Mouse (Mus musculus): ENCODE measurements around the gene Gm21985. TPM values are rescaled to one million over a fixed set of nuclear protein-coding genes. Genes with fewer than 3 reads are reported as not detected.
"Not testable (repeated sequence)": the region's sequence is repeated elsewhere in the genome, so short reads cannot be mapped to it uniquely, and the experiment has no call there.

Gene Gm21985
- total RNA-seq, 2 experiments from 2014 or later = 0.71 to 0.84 TPM

GRCm38 (mm10) chr2:112373141-112373540 lies 107.0 kb downstream of the Gm21985 start:
- intact Hi-C loops (cut with DNase I; ENCODE audit: low total_unique reads) = no loop called here
- no peak for DNase-seq

- no peak for DNase-seq
- intact Hi-C loops (cut with DNase I; ENCODE audit: low total_unique reads) = loop anchor here (5.0 kb wide), 1 partner anchor 108 kb away; the partner anchor contains the start of gene Chrm5
These were observed 108.5 kb downstream of the Gm21985 start for GRCm38 (mm10) chr2:112374610-112375009.

GRCm38 (mm10) chr2:112378973-112379898 lies 113.1 kb downstream of the Gm21985 start, which contains the start of gene Katnbl1:
Katnbl1 (plus strand) TSS chr2:112379211.
- peak; percentile 95 for DNase-seq
- intact Hi-C loops (cut with DNase I; ENCODE audit: low total_unique reads) = loop anchor here (5.0 kb wide), 1 partner anchor 103 kb away; the partner anchor contains the start of gene Chrm5

- DNase-seq = no peak
- intact Hi-C loops (cut with DNase I; ENCODE audit: low total_unique reads) = no loop called here
These were observed 114.0 kb downstream of the Gm21985 start for GRCm38 (mm10) chr2:112380131-112380530.

GRCm38 (mm10) chr2:112381219-112381618 lies 115.1 kb downstream of the Gm21985 start:
- no peak for DNase-seq
- intact Hi-C loops (cut with DNase I; ENCODE audit: low total_unique reads) = loop anchor here (1.0 kb wide), 1 partner anchor 68 kb away; no protein-coding TSS in a partner anchor

GRCm38 (mm10) chr2:112390843-112391242 lies 124.7 kb downstream of the Gm21985 start:
- intact Hi-C loops (cut with DNase I; ENCODE audit: low total_unique reads) = no loop called here
- no peak for DNase-seq

- intact Hi-C loops (cut with DNase I; ENCODE audit: low total_unique reads) = no loop called here
These were observed 125.4 kb downstream of the Gm21985 start for GRCm38 (mm10) chr2:112391346-112392000.

GRCm38 (mm10) chr2:112392689-112393088 lies 126.6 kb downstream of the Gm21985 start:
- no peak for DNase-seq
- intact Hi-C loops (cut with DNase I; ENCODE audit: low total_unique reads) = no loop called here

More at GRCm38 (mm10) chr2:112391346-112392000, 125.4 kb downstream of the Gm21985 start:
- DNase-seq = no peak

- intact Hi-C loops (cut with DNase I; ENCODE audit: low total_unique reads) = no loop called here
- DNase-seq = no peak
These were observed 127.8 kb downstream of the Gm21985 start for GRCm38 (mm10) chr2:112393958-112394357.

- DNase-seq = no peak
- intact Hi-C loops (cut with DNase I; ENCODE audit: low total_unique reads) = no loop called here
These were observed 130.5 kb downstream of the Gm21985 start for GRCm38 (mm10) chr2:112396649-112397048.

- intact Hi-C loops (cut with DNase I; ENCODE audit: low total_unique reads) = no loop called here
- DNase-seq = no peak
These were observed 140.9 kb downstream of the Gm21985 start for GRCm38 (mm10) chr2:112407030-112407429.

GRCm38 (mm10) chr2:112425308-112425707 lies 159.2 kb downstream of the Gm21985 start:
- intact Hi-C loops (cut with DNase I; ENCODE audit: low total_unique reads) = no loop called here
- no peak for DNase-seq

GRCm38 (mm10) chr2:112428534-112428933 lies 162.4 kb downstream of the Gm21985 start:
- intact Hi-C loops (cut with DNase I; ENCODE audit: low total_unique reads); DNase-seq: not testable (repeated sequence)

- DNase-seq = no peak
- intact Hi-C loops (cut with DNase I; ENCODE audit: low total_unique reads) = no loop called here
These were observed 163.6 kb downstream of the Gm21985 start for GRCm38 (mm10) chr2:112429665-112430064.

GRCm38 (mm10) chr2:112430403-112430802 lies 164.3 kb downstream of the Gm21985 start:
- DNase-seq = no peak
- intact Hi-C loops (cut with DNase I; ENCODE audit: low total_unique reads) = no loop called here

- no peak for DNase-seq
- intact Hi-C loops (cut with DNase I; ENCODE audit: low total_unique reads) = no loop called here
These were observed 166.4 kb downstream of the Gm21985 start for GRCm38 (mm10) chr2:112432523-112432922.

- DNase-seq = no peak
- intact Hi-C loops (cut with DNase I; ENCODE audit: low total_unique reads) = no loop called here
These were observed 167.2 kb downstream of the Gm21985 start for GRCm38 (mm10) chr2:112433359-112433758.

GRCm38 (mm10) chr2:112436292-112436691 lies 170.2 kb downstream of the Gm21985 start:
- intact Hi-C loops (cut with DNase I; ENCODE audit: low total_unique reads) = no loop called here
- no peak for DNase-seq

GRCm38 (mm10) chr2:112437589-112437988 lies 171.5 kb downstream of the Gm21985 start:
- no peak for DNase-seq
- intact Hi-C loops (cut with DNase I; ENCODE audit: low total_unique reads) = no loop called here

- intact Hi-C loops (cut with DNase I; ENCODE audit: low total_unique reads) = no loop called here
- DNase-seq = no peak
These were observed 177.4 kb downstream of the Gm21985 start for GRCm38 (mm10) chr2:112443491-112443890.
